Mouse (Mus musculus) hindbrain, postnatal 0 days (tissue): ENCODE measurements around the gene Rpl21. TPM values are rescaled to one million over a fixed set of nuclear protein-coding genes. Genes with fewer than 3 reads are reported as not detected.

Experiments used
- ATAC-seq: fragments of 200-750 bp; cut with Nextera tagmentation; 2 replicates; pipeline ENCODE4 v1.8.0; 2017; ENCODE audit warnings: mild to moderate bottlenecking, moderate TSS enrichment, moderate library complexity
- DNase-seq: peaks from one replicate; pipeline ENCODE4 v3.0.0-alpha.2; 2015; ENCODE audit warnings: low spot score
- H3K27ac ChIP-seq: fragments of 300-500 bp; sonication (generic); 2 replicates; pipeline ENCODE4 v1.5.1; 2014; ENCODE audit warnings: mild to moderate bottlenecking
- H3K27me3 ChIP-seq: fragments of 300-500 bp; sonication (generic); 2 replicates; pipeline ENCODE4 v1.6.1; 2014; ENCODE audit warnings: low read length, mixed read lengths; ENCODE audit not compliant: insufficient read depth
- H3K36me3 ChIP-seq: fragments of 300-500 bp; sonication (generic); 2 replicates; pipeline ENCODE4 v1.6.1; 2014; ENCODE audit warnings: low read length, mixed read lengths; ENCODE audit not compliant: insufficient read depth
- H3K4me1 ChIP-seq: fragments of 300-500 bp; sonication (generic); 2 replicates; pipeline ENCODE4 v1.6.1; 2014; ENCODE audit warnings: antibody characterized with exemption, low read length, mixed read lengths; ENCODE audit not compliant: insufficient read depth
- H3K4me2 ChIP-seq: fragments of 300-500 bp; sonication (generic); 2 replicates; pipeline ENCODE4 v1.6.1; 2014; ENCODE audit warnings: low read depth, mild to moderate bottlenecking, low read length, moderate library complexity, mixed read lengths
- H3K4me3 ChIP-seq: fragments of 300-500 bp; sonication (generic); 2 replicates; pipeline ENCODE4 v1.5.1; 2014; ENCODE audit warnings: low read length
- H3K9ac ChIP-seq: fragments of 300-500 bp; sonication (generic); replicated peaks from 2 replicates; pipeline ENCODE4 v1.6.1; 2014; ENCODE audit warnings: mild to moderate bottlenecking, low read length, moderate library complexity, mixed read lengths
- H3K9me3 ChIP-seq: fragments of 300-500 bp; sonication (generic); 2 replicates; pipeline ENCODE4 v1.6.1; 2016; ENCODE audit warnings: low read length, mixed read lengths
- CTCF ChIP-seq: IDR thresholded peaks from 2 replicates; pipeline ENCODE4 v1.5.1; 2016; ENCODE audit warnings: antibody characterized with exemption, control low read depth, low read depth
- WGBS: fragments of 180-500 bp; shearing (Covaris S2); extraction: QIAGEN DNeasy Blood & Tissue Kit; methylation state at CpG from one replicate; pipeline ENCODE4 v1.1.7; 2014; 5-methylcytosine and 5-hydroxymethylcytosine counted together
- polyA plus RNA-seq: library from polyadenylated mRNA; unstranded; fragments of >200 nt; fragmentation: Nextera tagmentation; extraction: Ambion mirVana; gene quantifications from 2 replicates; pipeline ENCODE4 v1.2.1, GENCODE M21; 2015
- total RNA-seq: library from RNA; depleted of rRNA; stranded (reverse); fragments of >200 nt; gene quantifications from 2 replicates; pipeline ENCODE4 v1.2.3, GENCODE M21; 2014

The Rpl21 gene
- total and polyA plus RNA-seq, 2 experiments from 2014 or later: 148 to 347 TPM

- no peak overlapping the region for H3K27ac ChIP-seq
- TF ChIP-seq CTCF: peak; percentile 23; the same call in 1 of the 2 replicates
- H3K9me3 ChIP-seq: no peaks in the 10 kb centered on the region
- no peak for ATAC-seq
- no peaks in the 10 kb centered on the region for H3K36me3 ChIP-seq
- no peaks in the 10 kb centered on the region for H3K27me3 ChIP-seq
- no peak overlapping the region for H3K9ac ChIP-seq
- WGBS: 95% methylated on average over 3 of the region's 3 CpGs
- no peak overlapping the region for H3K4me3 ChIP-seq
- H3K4me2 ChIP-seq: no peak overlapping the region
- no peaks in the 10 kb centered on the region for H3K4me1 ChIP-seq
- DNase-seq: no peak
These were observed 23.4 kb downstream of the Rpl21 start for GRCm38 (mm10) chr5:146856106-146856505.

GRCm38 (mm10) chr5:146857620-146858019 lies 24.9 kb downstream of the Rpl21 start:
- 85% methylated on average over 8 of the region's 8 CpGs for WGBS
- H3K4me3 ChIP-seq: no peak overlapping the region

GRCm38 (mm10) chr5:146858772-146859171 lies 26.1 kb downstream of the Rpl21 start:
- WGBS: 79% methylated on average over 9 of the region's 9 CpGs
- H3K27me3 ChIP-seq: no peaks in the 10 kb centered on the region
- no peak for TF ChIP-seq CTCF
- H3K36me3 ChIP-seq: no peaks in the 10 kb centered on the region
- no peak overlapping the region for H3K4me2 ChIP-seq
- H3K9ac ChIP-seq: no peak overlapping the region
- ATAC-seq: peak; percentile 56
- no peaks in the 10 kb centered on the region for H3K4me1 ChIP-seq
- DNase-seq: peak; percentile 36
- H3K4me3 ChIP-seq: no peak overlapping the region
- H3K9me3 ChIP-seq: no peaks in the 10 kb centered on the region
- peak overlapping the region; percentile 32; the same call in 1 of the 2 replicates for H3K27ac ChIP-seq

More at GRCm38 (mm10) chr5:146857620-146858019, 24.9 kb downstream of the Rpl21 start:
- H3K36me3 ChIP-seq: no peaks in the 10 kb centered on the region
- TF ChIP-seq CTCF: no peak
- no peaks in the 10 kb centered on the region for H3K4me1 ChIP-seq
- ATAC-seq (no peak), DNase-seq (no peak)
- H3K27ac ChIP-seq: no peak overlapping the region
- H3K27me3 ChIP-seq: no peaks in the 10 kb centered on the region
- H3K9me3 ChIP-seq: no peaks in the 10 kb centered on the region
- H3K4me2 ChIP-seq: no peak overlapping the region
- no peak overlapping the region for H3K9ac ChIP-seq

- no peak for TF ChIP-seq CTCF
- DNase-seq: no peak
- no peaks in the 10 kb centered on the region for H3K36me3 ChIP-seq
- H3K27ac ChIP-seq: peak overlapping the region; percentile 32; the same call in 1 of the 2 replicates
- H3K4me2 ChIP-seq: no peak overlapping the region
- no peak overlapping the region for H3K4me3 ChIP-seq
- H3K9me3 ChIP-seq: no peaks in the 10 kb centered on the region
- H3K9ac ChIP-seq: no peak overlapping the region
- H3K27me3 ChIP-seq: no peaks in the 10 kb centered on the region
- 48% methylated on average over 8 of the region's 8 CpGs for WGBS
- ATAC-seq: peak; percentile 57
- H3K4me1 ChIP-seq: no peaks in the 10 kb centered on the region
These were observed 26.6 kb downstream of the Rpl21 start for GRCm38 (mm10) chr5:146859246-146859645.

- TF ChIP-seq CTCF: no peak
- Histone ChIP-seq H3K9ac (no peak overlapping the region), H3K9me3 (no peaks in the 10 kb centered on the region), H3K4me2 (no peak overlapping the region), H3K36me3 (no peaks in the 10 kb centered on the region), H3K27ac (no peak overlapping the region), H3K27me3 (no peaks in the 10 kb centered on the region), H3K4me1 (no peaks in the 10 kb centered on the region), H3K4me3 (no peak overlapping the region)
- no peak for DNase-seq
- ATAC-seq: no peak; the same call in 1 of the 2 replicates
- WGBS: 75% methylated on average over 18 of the region's 18 CpGs
These were observed 27.7 kb downstream of the Rpl21 start for GRCm38 (mm10) chr5:146860222-146860998.

- no peak overlapping the region for H3K27ac ChIP-seq
- no peak overlapping the region for H3K9ac ChIP-seq
- H3K4me3 ChIP-seq: no peak overlapping the region
- 35% methylated on average over 7 of the region's 7 CpGs for WGBS
- DNase-seq (peak; percentile 33), ATAC-seq (no peak)
- H3K9me3 ChIP-seq: no peaks in the 10 kb centered on the region
- H3K36me3 ChIP-seq: no peaks in the 10 kb centered on the region
- TF ChIP-seq CTCF: no peak
- no peaks in the 10 kb centered on the region for H3K4me1 ChIP-seq
- no peaks in the 10 kb centered on the region for H3K27me3 ChIP-seq
- no peak overlapping the region for H3K4me2 ChIP-seq
These were observed 28.9 kb downstream of the Rpl21 start for GRCm38 (mm10) chr5:146861588-146861987.

GRCm38 (mm10) chr5:146865511-146865910 lies 32.8 kb downstream of the Rpl21 start:
- Histone ChIP-seq H3K4me1 (0 out of 2 replicates have a peak, but pooled peaks cover 6% of the 10 kb centered on the region), H3K27me3 (no peaks in the 10 kb centered on the region), H3K27ac (no peak overlapping the region), H3K4me3 (no peak overlapping the region), H3K9me3 (no peaks in the 10 kb centered on the region), H3K4me2 (no peak overlapping the region), H3K9ac (no peak overlapping the region), H3K36me3 (no peaks in the 10 kb centered on the region)
- no peak for TF ChIP-seq CTCF
- no peak for ATAC-seq
- no peak for DNase-seq
- WGBS: 76% methylated on average over 4 of the region's 4 CpGs
